Mouse (Mus musculus) adrenal gland, postnatal 10 days (tissue): ENCODE results near the gene Adamts13. TPM values are rescaled to one million over a fixed set of nuclear protein-coding genes. Genes with fewer than 3 reads are reported as not detected.

Source experiments
- DNase-seq: peaks from one replicate; pipeline ENCODE4 v3.0.0; 2021; ENCODE audit warnings: mixed read lengths
- long read RNA-seq, 2 experiments: library from polyadenylated mRNA; stranded (forward); transcript quantifications; one replicate each; pipeline ENCODE4 v2.0.0; 2021
- total RNA-seq, 2 experiments: library from RNA; stranded (reverse); gene quantifications; 2 replicates each; pipeline ENCODE4 v1.2.3; 2021

The Adamts13 gene
- 1 to 10 TPM; 1.9 to 3.1 TPM for total RNA-seq
- long read RNA-seq, experiment 1, partial matches to known transcripts: 0 of 1 reads
- long read RNA-seq, experiment 1, other reads (novel, unspliced or antisense): 0 of 1 reads
- long read RNA-seq, experiment 2, partial matches to known transcripts: 0 of 1 reads
- long read RNA-seq, experiment 2, other reads (novel, unspliced or antisense): 1 of 1 reads

DNA sequence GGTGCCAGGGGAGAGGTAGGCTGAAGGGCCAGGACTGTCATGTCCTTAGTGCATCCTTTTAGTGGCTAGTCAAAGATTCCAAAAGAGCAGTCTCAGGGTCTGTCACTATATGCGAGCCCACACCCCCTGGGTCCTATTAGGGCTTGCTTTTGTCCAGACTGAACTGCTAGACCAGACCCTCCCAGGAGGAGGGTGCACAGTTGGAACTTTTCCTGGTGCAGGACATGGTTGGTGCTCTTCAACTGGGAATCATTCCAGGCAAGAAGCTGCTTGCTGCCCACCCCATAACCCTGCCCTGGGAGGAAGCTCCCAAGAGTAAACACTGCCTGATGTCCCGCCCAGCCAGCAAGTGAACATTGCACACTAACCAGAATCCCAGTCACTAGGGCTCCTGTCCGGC lies at the start of gene Adamts13:
Gene Adamts13 (plus strand): TSS at position 301 of the 400 bp plus-strand sequence.
- DNase-seq: no peak

DNA sequence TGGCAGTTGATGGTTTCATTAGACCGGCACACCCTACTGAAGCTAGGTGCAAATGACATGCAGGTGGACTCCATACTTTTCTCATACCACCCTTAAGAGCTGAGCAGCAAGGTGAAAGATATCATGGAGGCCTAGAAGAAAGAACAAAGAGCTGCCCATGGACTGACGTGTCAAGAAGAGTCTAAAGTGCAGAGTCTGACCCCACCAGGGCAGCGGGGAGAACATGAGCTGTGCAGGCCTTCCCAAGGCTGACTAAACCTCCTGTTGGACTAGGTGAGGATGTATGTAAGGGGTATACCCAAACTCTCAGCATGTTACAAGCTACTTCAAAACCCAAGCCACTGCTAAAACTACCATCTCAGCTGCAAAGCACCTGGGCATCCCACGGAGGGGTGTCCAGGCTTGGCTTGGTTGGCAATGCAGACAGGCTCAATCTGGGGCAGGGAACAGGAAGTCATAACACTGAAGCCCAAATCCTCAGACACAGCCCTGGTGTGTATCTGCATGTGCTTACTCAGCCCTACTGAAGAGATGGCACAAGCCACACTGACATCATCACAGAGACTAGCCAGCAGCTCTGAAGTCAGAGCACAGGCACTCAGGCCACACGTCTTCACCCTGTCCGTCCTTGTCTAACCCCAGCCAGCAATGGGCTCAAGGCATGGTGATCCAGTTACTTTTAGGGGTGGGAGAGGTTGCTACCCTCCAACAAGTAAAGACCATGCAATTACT lies 45.3 kb upstream of the Adamts13 start:
- DNase-seq: no peak

DNA sequence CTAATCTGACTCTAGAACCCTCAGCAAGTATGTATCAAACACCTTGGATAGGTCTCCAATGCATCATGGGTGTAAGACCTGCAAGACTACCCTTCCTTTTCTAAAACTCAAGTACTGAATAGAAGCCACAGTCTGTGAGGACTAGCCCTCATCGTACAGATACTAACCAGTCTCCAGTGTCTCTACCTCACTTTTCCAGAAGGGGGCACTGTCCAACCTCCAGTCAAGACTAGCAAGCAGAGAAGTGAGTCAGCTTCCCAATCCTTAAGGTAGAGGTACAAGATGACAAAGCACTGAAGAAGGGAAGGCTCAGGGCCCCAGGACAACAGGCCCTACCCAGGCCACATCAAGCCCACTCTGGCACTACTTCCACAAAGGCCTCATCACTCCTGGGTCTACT lies 42.8 kb upstream of the Adamts13 start:
- DNase-seq: peak; percentile 77

DNA sequence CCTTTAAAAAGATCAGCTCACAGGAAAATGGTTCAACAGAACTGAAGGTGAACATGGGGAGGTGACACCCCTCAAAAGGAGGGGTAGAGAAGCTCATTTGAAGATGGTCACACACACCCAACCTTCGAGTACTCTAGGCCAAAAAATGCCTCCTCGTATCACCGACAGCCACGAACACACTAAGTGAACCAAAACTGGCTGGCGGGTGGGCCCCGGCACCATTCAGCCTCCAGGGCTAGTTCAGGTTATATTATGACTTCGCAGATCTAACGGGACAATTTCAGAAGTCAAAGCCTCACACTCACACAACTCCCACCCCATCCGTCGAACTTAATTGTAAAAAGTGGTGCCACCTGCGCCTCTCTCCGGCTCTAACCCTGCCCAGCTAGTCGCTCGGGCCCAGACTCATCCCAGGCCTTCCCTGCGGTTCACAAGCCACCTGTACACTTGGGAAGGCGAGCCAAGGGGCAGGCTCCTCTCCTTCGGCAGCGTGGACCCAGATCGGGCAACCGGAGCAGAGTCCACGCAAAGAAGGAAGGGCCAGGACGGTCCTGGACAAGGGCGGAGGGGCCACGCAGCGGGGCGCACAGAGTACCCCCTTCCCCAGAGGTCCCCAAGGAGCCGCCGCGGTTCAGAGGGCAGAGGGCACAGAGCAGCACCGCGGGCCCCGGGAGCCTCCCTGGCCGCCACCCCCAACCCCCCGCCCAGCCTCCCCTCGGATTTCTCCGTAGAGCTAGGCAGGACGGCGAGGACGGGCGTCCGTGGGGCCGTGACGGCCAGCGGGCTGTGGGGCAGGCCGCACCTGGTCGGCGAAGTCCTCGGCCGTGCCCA lies 40.5 kb upstream of the Adamts13 start:
- DNase-seq: peak; percentile 58

DNA sequence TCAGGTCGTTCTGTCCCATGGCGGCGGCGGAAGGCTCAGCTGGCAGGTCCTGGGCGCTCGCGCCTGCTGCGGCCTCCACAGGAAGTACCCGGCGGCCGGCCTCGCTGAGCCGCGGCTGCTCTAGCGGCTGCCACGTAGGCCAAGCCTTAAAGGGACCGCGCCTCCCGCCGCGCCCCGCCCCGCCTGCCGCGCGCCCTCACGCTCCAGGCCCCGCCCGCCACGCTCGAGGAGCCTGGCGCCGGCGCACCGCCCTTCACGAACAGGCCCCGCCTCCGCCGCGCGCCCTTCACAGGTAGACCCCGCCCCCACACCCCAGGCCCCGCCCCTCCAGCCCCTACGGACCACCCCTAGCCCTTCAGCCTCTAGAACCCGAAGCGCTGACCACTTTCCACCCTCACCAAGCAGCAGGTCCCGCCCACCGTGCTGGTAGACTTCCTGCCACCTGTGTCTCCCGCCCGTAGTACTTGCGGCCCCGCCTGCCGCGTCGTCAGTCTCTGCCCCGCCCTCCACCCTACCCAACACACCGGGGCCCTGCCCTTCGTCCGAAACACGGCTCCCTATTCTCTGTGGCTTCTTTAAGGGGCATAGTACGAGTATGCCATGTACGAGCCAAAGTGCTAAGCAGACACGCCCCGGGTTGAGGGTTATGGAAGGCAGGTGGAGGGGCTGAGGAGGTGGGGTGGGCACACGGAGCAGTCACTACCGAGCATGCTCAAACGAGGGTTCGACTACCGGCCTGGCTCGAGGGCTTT lies 39.7 kb upstream of the Adamts13 start, which contains the start of the genes Surf4 and Stkld1:
Gene Surf4 (minus strand): TSS at position 625 of the 752 bp plus-strand sequence.
Gene Stkld1 (plus strand): TSS at position 744 of the 752 bp plus-strand sequence.
- peak; percentile 97 for DNase-seq

DNA sequence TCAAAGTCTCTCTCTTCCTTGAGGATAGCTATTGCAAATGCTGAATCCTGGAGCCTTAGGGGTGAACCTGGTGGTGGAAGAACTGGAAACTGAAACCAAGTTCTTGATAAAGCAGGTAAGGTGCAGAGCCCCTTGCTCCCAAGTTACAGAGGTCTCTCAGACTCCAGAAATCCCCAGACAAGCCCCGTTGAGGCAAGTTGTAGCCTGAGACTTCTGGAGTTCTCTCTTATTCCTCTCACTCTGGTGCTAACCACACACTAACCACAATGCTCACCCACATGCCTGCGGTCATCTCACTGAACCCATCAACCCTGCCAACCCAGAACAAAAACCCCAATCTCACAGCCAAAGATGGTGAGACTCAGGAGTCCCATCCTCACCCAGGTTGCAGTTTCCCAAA lies 37.9 kb upstream of the Adamts13 start:
- DNase-seq: no peak

DNA sequence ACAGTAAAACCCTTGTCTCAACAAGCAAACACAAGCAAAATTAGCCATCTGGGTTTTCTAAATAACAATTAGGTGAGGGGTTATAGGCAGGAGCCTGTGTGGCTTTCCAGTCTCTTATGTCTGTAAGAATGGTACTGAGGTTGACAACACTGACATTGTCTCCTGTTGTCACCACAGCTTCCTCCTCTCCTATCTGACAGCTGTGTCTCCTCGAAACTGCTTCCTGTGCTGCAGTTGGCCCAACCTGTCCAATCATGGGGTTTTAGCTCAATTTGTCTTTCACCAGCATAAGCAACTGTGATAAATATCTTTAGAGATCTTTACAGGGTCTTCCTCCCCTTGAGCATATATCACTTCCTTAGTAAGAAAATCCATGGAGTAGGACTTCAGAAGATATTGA lies 36.8 kb upstream of the Adamts13 start:
- DNase-seq: no peak

DNA sequence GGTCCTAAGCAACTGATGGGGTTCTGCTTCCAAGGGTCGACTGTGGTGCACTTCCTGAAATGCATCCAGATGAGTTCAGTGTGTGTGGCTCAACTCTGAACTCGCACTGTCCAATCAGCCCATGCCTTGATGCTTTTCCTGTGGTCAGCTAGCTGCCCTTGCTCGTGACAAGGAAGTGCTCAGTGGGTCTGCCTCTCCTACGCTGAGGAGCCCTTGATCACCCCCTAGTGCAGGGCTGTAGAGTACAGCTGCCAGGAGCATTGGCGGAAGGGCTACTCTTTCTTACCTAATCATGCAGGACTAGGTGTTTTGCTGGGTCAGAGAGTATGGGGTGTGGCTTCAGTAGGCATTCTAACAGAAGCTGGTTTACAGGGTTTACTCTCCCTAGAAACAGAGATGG lies 31.7 kb upstream of the Adamts13 start:
- DNase-seq: no peak

DNA sequence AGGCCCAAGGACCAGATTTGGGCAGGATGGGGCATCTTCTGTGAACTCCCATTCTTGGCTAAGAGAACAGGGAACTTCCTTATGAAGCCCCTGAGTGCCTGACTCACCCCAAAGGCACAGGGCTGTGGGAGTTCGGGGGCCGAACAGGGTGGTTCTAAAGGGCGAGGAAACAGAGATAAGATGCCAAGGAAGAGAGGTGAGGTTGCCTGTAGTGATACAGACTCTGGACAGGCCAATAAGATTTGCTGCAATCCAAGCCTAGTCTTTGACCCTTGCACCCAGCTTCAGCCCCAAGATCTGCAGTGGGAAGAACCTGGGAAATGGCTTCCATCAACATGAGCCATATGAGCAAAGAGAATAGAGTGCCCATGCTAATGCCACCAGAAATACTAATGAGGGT lies 30.0 kb upstream of the Adamts13 start:
- DNase-seq: no peak

DNA sequence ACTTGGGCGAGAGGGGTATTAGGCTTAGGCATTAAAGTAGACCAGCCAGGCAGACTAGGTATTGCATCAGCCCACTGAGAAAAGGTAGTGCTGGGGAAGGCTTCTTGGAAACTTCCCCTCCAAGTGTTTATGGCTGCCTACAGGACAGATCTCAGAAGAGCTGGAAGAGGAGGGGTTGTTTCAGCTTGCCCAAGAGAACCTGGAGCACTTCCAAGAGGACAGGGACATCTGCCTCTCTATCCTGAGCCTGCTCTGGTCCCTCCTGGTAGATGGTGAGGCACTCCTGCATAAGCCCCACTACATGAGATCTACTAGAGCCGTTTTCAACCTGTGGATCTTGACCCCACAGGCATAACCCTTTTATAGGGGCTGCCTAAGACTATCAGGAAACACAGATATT lies 22.8 kb upstream of the Adamts13 start:
- no peak for DNase-seq

DNA sequence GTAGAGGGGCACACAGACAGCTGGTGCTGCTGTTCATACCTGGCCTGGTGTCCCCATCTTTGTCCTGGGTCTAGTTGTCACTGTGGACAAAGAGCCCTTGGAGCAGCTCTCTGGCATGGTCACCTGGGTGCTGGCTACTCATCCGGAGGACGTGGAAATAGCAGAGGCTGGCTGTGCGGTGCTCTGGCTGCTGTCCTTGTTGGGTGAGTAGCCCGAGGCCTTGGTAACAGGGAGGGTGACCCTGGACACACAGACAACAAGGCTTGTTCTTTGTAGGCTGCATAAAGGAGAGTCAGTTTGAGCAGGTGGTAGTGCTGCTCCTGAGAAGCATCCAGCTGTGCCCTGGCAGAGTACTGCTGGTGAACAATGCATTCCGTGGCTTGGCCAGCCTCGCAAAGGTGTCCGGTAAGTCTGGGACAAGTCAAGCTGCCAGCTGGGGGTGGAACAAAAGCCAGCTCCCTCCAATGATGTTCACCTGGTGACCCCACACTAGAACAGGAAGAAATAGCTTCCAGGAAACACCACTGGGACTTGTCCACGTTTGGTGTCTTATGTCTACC lies 21.8 kb upstream of the Adamts13 start:
- no peak for DNase-seq

DNA sequence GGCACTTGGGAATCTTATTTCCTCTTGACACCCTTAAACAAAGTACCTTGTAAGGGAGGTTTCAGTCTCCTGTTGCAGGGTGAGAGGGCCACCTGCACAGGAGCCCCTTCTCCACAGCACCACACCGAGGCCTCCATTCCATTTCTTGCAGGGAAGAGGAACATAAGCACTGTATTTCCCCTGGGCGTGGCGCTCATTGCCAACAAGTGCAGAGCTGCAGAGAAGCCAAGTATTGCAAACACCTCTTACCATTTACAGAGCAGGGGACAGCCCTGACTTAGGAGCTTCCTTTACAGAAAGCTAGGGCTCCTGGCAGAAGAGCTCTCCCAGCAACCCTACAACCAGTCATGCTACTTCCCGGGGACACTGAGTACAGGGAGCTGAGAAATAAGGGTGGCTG lies 21.0 kb upstream of the Adamts13 start:
- DNase-seq: no peak

DNA sequence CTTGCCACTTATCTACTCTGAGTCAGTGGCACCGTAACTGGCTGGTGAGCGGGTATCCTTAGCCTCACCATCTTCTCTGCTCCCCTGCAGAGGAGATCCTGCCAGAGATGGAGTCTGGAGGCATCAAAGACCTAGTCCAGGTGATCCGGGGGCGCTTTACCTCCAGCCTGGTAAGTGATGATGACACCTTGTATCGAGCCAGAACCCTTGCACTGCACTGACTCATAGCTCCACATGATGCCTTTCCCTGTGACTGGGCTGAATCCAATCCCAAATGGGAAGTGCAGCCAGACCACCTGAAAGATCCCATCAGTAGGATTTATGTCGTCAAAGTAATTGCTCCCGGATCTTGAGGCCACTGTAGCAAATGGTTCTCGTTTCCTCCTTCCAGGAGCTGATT lies 20.4 kb upstream of the Adamts13 start:
- DNase-seq: no peak

DNA sequence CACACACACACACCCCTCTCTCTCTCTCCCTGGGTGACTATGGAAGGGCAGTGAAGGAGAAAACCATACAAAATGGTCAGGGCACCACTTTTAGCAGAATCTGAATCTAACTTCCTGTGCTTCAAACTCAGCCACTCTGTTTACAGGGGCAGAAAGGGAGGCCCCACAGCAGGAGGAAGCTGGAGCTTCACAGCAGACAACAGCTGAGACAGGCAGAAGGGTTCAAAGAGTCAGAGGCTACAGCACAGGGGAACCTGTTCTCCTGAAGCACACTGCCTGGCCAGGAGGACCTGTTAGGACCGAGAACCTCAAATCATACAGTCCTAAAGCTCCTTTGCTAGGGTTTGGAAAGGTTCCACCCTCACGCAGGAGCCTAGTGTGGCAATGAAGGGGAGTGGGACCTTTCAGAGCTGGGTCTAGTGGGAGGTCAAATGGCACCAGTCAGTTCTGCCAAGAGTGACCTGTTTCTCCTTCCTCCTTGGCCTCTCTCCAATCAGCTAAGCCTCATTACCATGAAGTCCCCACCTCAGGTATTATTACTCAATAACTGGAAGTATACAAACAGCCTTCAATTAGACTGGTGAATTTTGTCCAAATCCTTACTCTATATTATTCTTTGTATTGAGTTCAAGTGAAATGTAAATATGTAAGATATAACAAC lies 18.4 kb upstream of the Adamts13 start:
- no peak for DNase-seq

DNA sequence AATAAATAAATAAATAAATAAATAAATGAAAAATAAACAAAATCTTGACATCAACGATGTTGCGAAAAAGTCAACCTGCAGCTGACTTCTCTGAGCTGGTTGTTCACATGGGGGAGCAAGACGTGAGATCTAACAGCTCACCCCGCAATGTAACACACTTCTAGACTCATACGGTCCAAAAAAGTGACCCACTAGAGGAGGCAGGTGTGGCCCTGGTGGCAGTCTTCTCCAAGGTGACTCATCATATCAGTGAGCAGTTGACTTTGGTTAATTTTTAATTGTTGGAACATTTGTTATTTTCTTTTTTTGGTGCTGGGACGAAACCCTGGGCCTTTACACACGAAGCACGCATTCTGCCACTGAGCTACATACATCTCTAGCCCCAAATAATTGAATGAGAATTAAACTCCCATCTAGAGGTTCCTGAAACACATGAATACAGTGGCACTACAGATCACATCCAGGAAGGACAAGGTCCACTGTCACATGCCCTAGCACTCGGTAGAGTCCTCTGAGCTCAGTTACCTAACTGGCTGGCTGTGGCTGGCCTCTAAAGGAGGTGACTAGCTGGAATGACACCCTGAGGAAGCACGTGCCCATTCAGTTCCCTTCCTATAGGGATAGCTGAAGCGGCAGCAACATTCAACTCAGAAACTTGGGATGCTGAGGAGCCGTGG lies 16.3 kb upstream of the Adamts13 start:
- DNase-seq: no peak

DNA sequence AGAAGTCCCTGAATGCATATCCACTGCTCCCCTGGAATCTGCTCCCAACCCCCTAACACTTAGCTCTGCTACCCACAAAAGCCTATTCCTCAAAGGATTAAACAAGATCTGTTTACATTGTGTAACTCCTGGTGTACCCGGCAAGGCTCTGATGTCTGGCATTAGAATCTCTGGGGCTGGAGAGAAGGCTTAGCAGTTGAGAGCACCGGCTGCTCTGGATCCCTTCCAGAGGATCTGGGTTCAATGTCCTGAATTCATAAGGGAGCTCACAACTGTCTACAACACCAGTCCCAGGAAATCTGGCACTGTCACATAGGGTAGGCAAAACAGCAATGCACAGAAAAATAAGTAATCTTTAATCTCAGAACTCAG lies 15.7 kb upstream of the Adamts13 start:
- no peak for DNase-seq

DNA sequence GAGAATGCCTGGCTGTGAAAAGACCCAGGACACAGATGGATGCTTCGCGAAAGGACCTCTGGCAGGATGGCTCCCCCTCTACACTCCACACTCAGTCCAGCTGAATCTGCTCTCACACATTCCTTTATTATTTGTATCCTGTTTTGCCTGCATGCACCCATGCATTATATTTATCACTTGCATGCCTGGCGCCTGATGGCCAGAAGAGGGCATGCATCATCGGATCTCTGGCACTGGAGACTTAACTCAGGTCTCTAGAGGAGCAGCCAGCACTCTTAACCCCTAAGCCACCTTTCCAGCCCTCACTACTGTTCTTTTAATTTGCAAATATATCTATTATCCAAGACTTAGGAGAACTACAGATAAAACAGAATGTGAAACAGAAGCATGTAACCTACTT lies 12.5 kb upstream of the Adamts13 start:
- no peak for DNase-seq

DNA sequence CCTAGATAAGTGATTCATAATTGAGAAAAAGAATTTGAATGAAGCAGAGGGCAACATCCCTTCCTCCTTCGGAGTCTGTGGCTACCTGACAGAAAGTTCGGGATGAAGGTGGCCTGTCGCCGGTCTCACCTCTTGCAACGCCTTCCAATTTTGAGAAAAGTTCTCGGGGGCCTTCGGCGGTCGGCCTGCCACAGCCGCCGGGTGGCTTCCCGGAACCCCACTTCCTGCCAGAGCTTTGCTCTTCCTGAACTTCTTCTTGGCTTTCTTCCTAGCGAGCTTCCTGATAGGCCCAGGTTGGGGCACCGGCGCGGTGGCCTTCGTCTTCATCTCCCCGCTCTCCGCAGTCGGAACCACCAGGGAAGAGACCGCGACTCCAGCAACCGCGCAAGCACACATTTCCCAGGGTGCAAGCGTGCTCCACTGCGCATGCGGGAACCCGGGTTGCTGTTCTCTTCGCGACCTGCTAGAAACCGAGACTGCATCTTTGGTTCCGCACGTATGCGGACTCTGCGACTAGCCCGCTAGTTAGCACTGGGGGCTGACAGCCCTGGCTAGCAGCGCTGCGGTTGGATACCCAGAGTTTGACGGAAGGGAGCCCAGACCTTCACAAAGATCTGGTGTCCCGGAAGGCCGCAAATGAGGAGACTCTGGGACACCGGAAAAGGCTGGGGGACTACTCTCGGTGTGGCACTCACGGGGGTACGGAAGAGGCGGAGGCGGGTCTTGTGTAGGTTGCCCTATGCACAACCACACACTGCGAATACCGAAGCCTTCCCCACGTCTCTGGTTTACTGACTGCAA lies 9.1 kb upstream of the Adamts13 start, which contains the start of gene Rexo4:
Gene Rexo4 (minus strand): TSS at position 464 of the 801 bp plus-strand sequence.
- DNase-seq: peak; percentile 95

DNA sequence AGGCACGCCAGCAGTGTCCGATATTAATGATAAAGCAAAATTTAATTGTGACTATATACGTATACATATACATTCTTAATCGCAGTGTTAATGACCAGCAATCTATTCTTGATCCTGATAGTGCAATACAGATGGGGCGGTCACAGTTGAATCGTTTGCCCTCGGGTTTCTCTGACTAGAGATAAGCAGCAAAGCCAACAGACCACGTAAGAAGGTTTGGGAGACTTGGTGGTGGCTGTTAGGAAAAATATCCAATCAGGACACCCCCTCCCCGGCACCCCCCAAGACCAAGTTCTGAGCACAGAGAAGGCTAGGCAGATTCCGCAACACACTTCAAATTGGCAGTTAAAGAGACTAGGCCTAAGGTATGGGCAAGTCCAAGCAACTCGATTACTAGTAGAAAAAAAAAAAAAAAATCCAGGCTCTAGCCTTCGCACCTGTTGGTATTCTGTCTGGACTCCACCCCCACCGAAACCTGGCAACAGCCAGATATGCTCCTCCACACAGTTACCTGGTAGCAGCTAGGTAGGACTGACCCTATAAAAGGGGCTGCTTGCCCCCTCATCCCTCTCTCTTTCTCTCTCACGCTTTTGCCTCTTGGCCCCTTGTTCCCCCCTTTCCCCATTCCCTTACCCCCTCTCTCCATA lies 8.4 kb upstream of the Adamts13 start:
- DNase-seq: no peak
